Mouse (Mus musculus): ENCODE results near the gene Lrrk1.

DNA sequence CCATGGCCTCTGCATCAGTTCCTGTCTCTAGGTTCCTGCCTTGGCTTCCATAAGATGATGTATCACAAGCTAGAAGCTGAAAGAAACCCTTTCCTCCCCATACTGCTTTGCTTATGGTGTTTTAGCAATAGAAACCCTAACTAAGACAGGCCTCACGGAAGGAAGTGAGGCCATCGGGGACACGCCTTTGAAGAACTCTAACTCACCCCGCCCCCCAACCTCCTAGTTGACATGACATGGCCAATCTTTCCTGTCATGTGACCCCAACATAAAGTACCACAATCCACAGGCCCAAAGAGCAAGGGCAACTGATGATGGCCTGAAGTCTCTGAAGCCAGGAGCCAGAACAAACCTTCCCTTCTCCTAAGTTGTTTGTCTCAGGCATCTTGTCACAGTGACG, 114.7 kb downstream of the Lrrk1 start:
- TF ChIP-seq CTCF (IDR thresholded peaks at IDR 0.05; ENCODE audit: control insufficient read depth, insufficient read depth, insufficient read length) (no peak), MAX (IDR thresholded peaks at IDR 0.05) (no peak), USF1 (IDR thresholded peaks at IDR 0.05; ENCODE audit: low read depth) (no peak), MYOD1 (IDR thresholded peaks at IDR 0.05; ENCODE audit: control insufficient read depth, insufficient read length, low read depth) (no peak)

All from C2C12 (cell line).